Mouse (Mus musculus): Measurements from ENCODE around the gene Acy3.

DNA sequence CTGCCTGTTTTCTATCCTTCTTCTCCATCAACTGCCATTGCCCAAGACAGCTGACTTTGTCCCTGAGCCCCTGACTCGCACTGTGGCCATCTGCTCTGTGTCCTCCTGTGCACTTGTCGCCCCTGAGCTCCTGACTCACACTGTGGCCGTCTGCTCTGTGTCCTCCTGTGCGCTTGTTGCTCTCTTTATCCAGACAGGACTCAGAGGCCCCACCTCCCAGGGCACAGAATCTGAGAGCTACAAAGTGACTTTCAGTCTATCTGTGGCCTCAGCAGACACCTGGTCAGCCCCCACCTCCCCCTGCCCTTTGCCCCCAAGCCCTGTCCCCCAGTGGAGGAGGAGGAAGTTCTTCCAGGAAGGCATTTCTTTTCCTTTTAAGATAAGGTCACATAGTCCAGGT, 30.6 kb upstream of the Acy3 start:
- TF ChIP-seq POLR2A (IDR thresholded peaks at IDR 0.05; ENCODE audit: borderline replicate concordance, extremely low read depth, low read depth, low read length) (no peak), CTCF (IDR thresholded peaks at IDR 0.05; ENCODE audit: insufficient read depth, low read length) (no peak)

Measured in lung, adult 2 months (tissue).